Mouse (Mus musculus): ENCODE measurements around the gene Kcnab3.

Gene Kcnab3

DNA sequence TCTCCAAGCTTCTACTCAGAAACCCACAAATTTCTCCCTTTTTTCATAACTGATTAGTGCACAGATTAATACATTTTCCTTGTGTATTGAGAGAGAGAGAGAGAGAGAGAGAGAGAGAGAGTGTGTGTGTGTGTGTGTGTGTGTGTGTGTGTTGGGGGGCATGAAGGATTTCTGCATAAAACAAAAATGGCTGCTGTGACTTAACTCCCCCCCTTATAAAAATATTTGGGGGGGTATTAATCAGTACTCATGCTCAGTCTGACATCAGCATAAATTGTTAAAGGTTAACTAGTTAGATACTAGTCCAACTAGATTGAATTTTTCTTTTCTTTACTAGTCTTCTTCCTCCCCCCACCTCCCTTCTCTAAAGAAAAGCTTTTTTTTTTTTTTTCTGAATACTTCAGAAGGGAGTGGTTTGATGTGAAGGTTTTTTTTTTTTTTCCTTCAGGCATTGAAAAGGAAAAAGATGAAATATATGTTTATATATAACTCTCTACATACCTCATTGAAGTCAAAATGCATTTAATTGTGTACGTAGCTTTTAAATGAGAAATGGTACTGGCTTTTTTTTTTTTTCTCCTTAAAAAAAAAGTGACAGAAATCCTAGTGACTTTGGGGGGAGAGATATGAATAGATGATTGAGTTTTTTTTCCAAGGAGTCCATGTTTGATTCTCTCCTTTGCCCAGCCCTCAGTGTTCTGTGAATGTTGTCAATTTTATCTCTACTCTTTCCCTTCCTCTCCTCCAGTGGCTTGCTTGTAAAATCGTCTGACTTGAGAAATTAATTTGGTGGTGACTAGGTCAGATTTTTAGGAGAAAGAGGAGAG, 44.1 kb downstream of the Kcnab3 start:
- no peak for DNase-seq (ENCODE audit: low read depth, low spot score)

DNA sequence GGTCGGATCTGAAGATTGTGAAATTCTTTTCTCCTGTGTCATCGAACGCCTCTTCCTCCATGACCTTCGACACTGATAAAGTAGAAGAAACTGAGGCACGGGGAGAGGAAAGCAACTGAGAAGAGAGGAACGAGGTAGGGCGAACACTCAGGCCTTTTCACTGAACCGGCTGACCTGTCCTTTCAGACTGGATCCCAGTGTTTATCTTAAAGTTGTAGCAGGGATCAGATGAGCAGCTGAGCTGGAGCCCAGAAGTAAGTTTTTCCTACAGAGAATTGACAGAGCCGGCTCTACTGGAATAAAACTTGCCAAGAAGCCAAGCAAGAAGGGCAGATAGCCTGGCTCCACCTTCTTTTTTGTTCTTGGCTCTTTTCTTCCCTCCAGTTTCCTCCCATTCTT, 44.8 kb downstream of the Kcnab3 start:
- DNase-seq (ENCODE audit: low read depth, low spot score), result no peak

DNA sequence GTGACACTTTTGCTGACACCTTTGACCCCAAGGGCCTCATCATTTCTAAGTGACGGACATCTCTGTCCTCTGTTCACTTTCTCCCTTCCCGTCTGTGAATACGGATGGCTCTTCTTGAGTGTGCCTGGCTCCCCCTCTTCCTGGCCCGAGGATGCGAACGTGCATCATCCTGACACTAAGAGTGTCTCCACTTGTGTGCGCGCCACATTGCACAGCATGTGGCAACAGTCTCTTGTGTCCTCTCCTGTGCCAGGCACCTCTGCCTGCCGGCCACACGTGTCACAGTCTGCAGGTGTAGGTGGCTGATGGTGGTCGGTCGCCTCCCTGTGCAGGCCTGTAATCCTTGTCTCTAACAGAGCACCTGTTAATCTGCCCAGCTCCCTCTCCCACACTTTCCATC, 45.5 kb downstream of the Kcnab3 start:
- no peak for DNase-seq (ENCODE audit: low read depth, low spot score)

DNA sequence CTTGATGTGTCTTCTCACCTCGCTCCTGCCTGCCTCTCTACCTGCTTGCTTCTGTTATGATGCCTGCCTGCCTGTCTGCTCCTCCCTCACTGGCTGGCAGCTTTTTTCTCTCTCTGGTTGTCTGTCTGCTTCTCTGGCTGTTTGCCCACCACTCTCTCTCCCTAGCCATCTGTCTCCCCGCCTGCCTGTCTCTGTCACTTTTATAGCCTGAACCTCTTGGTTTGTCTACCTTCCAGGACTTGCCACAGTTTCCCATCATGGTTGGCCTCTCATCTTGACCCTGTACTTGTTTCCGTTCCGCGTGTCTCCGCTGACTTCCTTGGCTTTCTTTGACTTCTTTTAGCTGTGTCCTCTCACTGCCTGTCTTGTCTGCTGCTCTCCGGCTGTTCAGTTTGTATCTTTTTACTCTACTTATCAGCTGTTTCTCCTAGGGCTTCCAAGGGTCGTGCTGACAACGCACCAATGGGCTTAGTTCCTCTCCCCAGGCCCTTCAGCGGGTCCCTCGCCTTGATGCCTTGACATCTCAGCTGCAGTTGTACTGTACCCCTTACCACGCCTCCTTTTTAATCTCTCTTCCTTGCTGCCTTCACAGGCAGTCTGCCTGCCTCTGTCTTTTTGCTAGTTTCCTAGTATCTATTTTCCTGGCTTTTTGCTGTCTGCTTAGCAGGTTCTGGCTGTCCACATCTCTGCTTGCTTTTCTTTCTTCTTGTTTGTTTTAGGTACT, 46.2 kb downstream of the Kcnab3 start:
- DNase-seq (ENCODE audit: low read depth, low spot score), result no peak

DNA sequence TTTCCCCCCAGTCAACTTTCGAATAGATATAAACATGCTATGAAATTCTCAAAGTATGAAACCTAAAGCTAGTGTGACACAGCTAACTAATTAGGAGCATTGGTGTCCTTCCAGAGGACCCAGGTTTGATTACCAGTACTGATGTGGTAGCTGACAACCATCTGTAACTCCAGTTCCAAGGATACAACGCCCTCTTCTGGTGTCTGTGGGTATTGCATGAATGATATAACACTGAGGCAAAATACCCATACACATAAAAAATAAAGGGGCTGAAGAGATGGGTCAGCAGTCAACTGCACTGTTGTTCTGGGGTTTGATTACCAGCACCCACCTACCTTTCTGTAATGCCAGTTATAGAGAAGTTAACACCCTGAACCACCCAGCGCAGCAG, 46.7 kb downstream of the Kcnab3 start:
- DNase-seq (ENCODE audit: low read depth, low spot score), result peak; percentile 57

DNA sequence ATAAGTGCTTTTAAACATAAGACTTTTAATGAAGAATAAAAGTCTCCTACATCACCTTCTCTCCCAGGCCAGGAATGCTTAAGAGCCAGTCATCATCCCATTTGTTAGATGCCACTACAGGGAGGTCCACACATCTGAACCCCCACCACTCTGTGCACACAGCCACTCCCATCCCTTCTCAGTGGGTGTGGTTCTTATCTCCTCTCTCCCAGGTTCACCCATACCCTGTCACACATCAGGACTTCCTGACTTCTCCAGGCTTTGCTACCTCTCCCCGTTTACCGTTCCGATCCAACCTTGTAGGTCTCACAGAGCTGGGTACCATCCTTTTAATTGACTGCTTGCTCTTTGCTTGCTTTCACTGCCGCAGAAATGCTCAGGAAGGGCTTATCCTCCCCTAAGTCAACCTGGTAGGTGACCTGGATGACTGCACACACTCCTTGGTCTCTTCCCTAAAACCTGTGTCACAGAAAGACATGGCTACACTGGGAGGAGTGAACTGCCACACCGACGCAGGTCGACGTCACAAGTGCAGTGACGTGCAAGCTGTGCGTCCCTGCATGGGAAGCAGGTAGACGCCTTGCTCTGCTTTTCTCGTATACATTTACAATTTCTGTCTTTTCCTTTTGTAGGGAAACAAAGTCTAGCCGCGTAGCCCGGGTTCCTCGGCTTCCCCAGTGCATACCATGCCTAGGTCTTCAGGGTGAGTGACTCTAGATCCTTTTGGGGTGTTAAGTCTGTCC, 47.3 kb downstream of the Kcnab3 start:
- DNase-seq (ENCODE audit: low read depth, low spot score), result peak; percentile 67

DNA sequence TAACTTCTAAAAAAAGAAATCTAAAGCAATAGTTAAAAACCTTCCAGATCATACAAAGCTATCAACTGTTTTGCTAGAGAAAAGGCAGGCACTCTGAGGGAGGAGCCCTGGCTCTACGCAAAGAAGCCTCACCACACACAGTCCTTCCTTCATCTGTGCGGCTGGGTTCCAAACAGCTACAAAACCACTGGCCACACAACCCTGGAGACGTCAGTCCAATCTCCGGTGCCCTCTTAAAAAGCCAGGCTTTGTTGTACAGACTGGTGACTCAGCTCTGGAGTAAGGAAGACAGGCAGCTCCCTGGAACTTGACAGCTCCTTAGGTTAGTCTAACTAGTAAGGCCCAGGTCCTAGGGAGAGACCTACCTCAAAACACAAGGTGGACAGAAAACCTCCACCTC, 49.6 kb downstream of the Kcnab3 start:
- no peak for DNase-seq (ENCODE audit: low read depth, low spot score)

DNA sequence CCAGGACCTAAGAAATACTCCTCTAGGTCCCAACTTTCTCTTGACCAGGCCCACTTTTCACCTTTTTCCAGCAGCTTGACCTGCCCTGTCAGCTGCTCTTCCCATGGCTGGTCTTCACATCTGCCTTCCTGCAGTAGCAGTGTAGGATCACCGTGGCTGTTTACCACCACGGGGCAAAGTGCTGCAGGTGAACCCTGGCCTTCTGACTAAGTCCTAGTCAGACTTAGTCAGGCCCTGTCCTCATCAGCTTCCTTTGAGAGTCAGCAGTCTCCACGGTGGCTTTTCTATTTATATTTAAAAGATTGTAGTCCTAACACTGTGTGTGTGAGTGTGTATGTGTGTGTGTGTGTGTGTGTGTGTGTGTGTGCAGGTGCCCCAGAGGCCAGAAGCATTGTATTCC, 51.7 kb downstream of the Kcnab3 start:
- no peak for DNase-seq (ENCODE audit: low read depth, low spot score)

DNA sequence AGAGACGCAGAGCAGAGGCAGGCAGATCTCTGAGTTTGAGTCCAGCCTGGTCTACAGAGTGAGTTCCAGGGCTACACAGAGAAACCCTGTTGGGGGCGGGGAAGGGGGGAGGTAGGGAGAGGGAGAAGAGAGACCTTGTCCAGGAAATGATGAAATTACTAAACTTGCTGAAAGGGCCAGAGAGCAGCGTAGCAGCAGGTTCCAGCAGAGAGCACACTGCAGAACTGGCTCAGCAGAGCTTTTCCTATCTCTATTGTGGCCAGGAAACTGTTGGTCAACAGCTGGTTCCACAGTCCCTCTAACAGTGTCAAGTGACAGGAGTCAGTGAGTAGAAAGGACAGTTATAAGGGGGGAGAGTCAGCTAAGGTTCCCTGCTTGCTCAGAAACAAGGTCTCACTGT, 53.5 kb downstream of the Kcnab3 start:
- no peak for DNase-seq (ENCODE audit: low read depth, low spot score)

DNA sequence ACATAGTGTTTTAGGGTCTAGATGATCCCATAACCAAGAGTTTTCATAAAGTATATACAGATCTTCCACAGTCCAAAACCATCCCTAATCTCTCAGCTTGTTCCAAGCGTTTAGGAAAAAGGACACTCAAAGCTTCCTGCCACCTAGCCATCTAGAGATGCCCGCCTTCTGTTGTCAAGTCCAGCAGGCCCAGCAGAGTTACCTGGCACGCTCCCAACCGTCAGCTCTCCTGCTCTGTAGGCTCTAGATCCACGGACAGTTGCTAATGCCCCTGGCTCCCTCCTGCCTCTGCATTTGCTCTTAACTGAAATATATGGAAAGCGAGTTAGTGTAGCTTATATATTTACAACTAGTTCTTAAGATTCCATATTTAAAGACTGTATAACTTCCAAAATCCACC, 55.3 kb downstream of the Kcnab3 start:
- no peak for DNase-seq (ENCODE audit: low read depth, low spot score)
